Mouse (Mus musculus): ENCODE measurements at regions not wholly inside any gene's neighbourhood (a gene's known extent, or its start where the extent isn't known, plus 50 kb on each side); places are given as distances from the start of the nearest gene placed in this dataset.

DNA sequence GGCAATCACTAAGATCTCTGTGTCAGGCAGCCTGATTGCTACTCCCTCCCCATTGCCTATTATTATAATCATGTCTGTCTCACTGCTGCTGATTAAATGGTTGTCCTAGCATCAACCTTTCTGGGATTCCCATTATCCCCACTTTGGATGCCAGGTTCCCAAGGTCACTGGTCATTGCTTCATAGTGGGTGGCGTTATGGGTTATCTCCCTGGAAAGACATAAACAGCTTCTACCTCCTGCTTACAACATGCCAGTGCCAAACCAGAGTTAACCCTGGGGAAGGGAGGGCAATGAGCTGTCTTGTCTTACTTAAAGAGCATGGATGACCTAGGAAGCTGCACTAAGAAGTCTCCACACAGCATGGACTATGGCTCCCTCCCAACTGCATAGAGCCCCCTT, 136.9 kb downstream of the Uaca start:
- ATAC-seq (replicated peaks; ENCODE audit: low FRiP score, poor library complexity, severe bottlenecking), result no peak

DNA sequence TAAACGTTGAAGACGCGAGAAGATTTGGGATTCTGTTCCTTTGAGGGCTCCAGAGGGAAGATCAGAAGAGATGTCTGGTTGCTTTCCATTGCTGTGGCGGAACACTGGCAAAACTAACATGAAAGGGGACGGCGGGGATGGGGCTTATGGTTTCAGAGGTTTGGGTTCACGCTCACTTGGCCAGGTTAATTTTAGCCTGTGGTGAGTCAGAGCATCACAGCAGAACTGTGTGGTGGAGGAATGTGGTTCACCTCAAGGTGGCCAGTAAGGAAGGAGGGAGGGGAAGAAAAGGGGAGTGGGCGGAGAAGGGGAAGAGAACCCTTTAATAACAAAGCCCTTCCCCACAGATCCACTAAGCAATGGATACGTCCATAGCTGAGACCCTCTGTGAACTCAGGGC, 142.6 kb downstream of the Uaca start:
- ATAC-seq (replicated peaks; ENCODE audit: low FRiP score, poor library complexity, severe bottlenecking), result no peak

DNA sequence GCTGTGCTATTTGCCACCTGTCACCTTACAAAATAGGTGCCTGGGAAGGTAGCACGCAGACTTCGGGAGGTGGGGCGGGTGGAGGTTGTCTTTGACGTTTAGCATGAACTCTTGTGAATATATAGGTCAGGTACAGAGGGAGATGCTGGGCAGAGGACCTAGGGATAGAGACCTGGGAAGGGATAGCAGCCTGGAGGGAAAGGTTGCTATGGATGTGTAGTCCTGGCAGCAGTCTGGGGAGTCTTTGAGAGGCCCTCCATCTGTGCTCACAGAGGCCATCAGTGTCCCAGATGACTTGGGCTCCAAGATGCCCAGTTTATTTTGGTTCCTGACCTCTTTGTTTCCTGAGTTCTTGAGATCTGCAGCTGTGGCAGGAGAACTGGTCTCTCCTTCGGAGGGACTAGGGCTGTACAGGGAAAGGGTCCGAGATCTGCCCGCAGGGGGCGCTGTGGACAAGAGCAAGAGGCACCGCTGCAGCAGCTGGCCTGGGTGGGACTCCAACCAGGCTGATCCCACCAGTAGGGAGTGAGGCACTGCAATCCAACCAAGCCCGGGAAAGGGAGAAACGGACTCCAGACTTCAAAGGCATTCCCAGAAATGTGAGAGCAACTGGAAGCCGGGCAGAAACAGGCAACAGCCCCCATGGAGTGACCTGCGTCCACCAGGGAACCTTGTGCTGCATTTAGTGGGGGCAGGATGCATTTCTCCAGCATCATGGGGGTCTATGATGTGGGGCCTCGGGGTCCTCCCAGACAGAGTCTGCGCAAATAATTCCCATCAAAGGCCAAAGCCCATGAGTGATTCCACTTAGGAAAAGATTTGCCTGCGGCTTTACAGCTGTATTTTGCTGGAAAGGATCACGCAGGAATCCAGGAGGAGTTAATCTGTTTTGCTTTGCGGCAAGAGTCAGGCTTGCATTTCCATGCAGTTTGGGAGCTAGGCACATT, 145.8 kb downstream of the Uaca start:
- no peak for ATAC-seq (replicated peaks; ENCODE audit: low FRiP score, poor library complexity, severe bottlenecking)

DNA sequence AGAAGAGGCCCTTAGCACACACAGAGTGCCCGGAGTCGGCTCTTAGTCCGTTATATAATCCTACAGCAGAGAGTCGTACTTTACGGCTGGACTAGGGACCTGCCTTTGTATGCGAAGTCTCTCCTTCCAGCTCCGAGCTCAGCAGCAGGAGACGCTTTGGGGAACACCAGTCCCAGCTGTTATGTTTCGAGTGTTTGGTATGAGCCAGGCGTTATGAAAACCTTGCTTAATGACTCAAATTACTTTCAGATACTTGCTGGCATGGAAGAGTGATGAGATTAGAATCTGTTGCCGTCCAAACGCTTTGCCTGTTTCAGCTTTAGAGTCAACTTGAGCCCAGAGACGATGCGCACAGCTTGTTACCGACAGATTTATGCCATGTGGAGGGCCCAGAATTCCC, 153.0 kb downstream of the Uaca start:
- no peak for ATAC-seq (replicated peaks; ENCODE audit: low FRiP score, poor library complexity, severe bottlenecking)

DNA sequence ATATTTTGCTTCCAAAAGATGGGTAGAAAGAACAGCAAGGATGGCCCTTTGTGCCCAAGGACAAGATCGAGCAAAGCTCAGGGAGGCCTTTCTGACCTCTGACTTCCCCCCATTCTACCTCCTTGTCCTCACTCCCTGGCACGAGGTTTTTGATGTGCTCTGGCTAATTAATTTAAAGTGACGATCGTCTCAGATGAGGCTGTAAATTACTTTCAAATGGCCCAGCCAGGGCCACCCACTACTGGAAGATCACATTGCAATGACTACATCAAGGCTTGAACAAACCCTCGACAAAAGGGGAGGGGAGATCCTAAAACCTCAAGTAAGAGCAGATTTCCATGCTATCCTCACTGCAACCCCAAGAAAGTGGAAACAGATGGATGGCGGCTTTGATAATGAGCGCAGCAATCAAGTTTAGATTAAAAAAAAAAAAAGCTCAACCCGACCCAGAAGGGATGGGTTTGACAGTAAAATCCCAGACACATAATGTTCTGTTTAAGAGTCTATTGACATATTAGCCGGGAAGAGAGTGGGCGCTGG, 154.3 kb downstream of the Uaca start:
- ATAC-seq (replicated peaks; ENCODE audit: low FRiP score, poor library complexity, severe bottlenecking), result no peak

DNA sequence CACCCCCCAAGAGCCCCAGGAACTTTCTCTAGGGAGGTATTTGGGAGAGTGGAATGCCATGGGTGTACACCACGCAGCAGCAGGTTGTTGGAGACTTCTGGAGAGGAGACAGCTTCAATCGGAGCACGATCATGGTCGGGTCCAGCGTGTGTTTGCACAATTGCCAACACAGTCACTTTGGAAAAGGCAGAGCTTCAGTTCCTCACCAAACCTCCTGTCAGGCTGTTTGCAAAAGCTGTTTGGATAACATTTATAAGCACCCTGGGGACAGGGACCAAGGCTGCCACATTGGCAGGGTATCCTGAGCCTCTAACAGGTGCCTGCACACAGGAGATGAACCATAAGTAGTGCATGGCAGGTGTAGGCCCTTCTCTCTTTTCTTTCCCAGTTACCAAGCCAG, 155.8 kb downstream of the Uaca start:
- ATAC-seq (replicated peaks; ENCODE audit: low FRiP score, poor library complexity, severe bottlenecking), result no peak

DNA sequence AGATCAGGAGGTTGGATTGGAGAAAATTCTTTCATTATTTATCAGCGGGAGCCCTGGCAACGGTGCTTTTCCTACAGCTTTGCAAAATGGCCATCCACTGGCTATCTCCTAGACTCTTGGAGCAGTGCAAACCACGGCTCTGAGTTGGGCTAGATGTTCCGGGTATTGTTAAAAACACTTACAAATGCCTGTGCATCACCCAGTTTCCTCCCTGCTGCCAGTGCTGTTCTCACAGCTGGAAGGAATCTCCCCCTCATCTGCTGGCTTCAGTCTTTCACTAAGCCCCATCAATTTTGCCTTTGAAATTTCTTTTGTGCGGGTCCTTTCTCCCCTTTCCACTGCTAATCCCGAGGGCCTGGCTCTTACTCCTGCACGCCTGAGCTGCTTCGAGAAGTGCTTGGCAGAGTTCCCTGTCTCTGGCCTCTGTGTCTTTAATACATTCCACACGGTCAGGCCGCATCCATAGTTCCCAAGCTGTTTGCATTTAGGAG, 156.8 kb downstream of the Uaca start:
- no peak for ATAC-seq (replicated peaks; ENCODE audit: low FRiP score, poor library complexity, severe bottlenecking)

DNA sequence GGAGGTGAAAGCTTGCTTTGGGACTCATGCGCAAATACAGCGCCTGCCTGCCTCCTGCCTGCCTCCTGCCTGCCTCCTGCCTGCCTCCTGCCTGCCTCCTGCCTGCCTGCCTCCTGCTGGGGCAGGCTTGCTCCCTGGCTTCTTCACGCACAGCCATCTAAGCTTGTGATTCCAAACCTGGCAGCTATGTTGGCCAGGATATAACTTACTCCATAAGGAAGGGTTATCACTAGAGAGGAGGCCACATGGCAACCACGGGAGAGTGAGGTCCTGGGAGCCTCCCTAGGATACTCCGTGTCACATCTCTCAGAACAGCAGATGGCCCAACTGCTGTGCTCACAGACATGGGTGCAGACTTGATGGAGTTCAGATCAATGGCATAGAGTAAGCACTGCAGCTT, 163.1 kb downstream of the Uaca start:
- no peak for ATAC-seq (replicated peaks; ENCODE audit: low FRiP score, poor library complexity, severe bottlenecking)

DNA sequence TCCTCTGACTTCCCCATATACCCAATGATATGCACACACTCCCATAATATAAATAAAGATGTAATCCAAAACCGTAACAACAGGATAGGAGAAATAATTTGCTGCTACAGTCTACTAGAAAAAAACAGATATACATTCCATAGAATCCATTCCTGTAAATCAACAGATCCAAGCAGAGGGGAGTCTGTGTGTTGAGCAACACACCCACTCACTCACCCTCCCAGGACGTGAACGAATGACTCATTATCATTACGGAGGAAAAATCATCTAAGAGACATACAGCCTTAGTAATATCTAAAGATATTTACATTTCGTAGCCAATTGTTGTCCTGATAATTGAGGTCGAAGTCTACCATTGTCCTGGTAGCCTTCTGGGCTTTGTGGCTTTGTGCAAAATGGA, 165.2 kb downstream of the Uaca start:
- no peak for ATAC-seq (replicated peaks; ENCODE audit: low FRiP score, poor library complexity, severe bottlenecking)

DNA sequence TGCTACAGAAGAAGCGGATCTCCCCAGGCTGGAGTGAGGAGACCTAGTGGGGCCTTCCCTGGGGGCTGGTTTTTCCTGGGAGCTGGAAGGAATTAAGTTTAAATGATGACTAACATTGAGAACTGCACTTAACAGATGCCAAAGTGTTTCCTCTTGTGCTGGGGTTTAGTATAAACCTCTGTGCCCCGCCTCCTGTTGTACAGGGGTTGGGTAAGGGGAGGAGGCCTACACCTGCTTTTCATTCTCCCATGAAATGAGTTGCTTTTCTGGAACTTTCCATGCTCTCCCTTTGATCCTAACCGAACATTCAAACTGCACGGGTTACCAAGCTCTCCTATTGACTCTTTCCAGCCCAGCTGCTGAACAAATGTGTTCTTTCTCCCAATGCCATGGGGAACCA, 167.7 kb downstream of the Uaca start:
- no peak for ATAC-seq (replicated peaks; ENCODE audit: low FRiP score, poor library complexity, severe bottlenecking)

DNA sequence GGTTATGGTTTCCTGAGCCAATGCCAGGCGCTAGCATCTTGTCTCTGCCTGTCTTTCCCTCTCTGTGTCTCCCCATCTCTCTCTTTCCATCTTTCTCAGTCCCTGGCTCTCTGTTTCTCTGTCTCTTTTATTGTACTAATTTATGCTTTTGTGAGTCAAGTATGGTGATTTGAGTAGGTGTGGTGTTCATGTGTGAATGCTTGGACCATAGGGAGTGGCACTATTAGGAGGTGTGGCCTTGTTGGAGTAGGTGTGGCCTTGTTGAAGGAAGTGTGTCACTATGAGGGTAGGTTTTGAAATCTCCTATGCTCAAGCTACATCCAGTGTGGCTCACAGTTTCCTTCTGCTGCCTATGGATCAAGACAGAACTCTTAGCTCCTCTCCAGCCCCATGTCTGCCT, 171.3 kb downstream of the Uaca start:
- no peak for ATAC-seq (replicated peaks; ENCODE audit: low FRiP score, poor library complexity, severe bottlenecking)

DNA sequence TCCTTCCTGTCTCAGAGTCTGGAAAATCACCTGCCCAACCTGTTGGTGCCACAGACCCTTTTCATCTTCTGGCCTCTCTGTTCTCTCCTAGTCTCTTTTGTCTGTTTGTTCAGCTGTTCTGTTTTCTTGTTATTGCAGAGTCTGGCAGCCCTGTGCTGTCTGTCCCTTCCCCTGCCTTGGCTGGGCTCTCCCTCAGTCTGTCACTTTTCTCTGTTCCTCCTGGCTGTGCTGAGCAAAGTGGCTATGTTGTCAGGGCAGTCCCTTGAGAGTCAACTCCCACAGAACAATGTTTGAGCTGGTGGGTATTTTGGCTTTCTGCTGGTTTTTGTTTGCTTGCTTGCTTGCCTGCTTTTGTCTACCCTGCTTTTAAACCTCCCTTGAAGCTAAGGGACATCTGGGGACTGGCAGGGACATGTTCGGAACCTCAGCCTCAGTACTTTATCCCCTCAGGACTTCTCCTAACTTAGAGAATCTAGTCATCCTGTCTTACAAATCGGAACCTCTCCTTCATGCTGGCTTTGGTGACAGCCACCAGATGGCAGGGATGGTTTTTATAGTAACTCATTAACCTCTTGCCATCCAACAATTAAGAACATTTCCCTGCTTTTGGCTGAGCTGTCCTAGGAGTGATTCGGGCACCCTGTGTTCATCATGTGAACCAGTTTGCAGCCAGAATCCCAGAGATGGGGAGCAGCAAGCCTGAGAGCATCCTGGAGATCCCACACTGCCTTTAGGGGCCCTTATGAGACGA, 174.1 kb downstream of the Uaca start:
- ATAC-seq (replicated peaks; ENCODE audit: low FRiP score, poor library complexity, severe bottlenecking), result no peak

DNA sequence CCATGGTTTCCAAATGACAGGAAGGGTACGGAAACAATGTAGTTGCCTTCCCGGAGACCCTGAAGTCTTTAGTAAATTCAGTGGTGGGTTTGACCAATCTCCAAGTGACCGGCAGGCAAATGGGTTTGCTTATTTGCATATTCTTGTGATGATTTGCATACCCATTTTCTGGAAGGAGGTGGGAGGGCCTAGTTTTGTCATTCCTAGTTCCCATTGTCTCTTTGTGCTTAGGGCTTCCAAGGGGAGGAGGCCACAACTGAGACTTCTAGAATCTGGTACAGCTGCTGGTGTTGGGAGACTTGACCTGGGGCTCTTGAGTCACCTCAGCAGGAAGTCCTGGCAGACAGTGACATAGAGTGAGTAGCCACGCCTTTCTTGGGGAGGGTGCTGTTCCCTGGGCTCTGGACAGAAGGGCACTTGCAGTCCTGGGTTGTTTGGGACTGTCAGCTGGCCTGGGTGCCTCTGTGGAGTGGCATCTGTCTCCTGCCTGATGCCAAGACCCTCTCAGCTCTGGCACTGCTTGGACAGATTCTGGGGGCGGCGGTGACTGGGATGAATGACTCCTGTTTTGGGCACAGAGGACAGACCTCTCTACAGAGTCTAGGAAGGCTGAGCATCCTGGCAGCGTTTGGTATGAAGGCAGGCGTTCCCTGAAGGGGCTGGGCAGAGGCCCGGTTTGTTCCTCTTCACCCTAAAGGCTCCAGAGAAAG, 178.0 kb downstream of the Uaca start:
- no peak for ATAC-seq (replicated peaks; ENCODE audit: low FRiP score, poor library complexity, severe bottlenecking)

DNA sequence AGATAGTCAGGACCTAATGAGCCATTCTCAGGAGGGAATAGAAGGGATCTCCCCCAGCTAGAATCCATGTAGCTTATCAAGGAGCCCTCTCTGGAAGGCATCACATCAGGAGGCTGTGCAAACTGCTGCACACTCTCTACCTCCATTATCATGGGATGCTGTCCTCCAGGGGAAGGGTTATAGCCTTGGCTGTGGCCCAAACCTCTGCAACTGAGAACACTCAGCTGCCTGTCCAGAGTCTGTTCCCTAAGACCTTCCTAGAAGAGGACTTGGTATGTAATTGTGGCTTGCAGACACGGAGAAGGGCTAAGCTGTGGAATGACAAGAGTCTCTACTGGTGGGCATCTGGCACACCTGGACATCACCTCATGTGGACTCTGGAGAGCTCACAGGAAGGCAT, 180.2 kb downstream of the Uaca start:
- ATAC-seq (replicated peaks; ENCODE audit: low FRiP score, poor library complexity, severe bottlenecking), result no peak

DNA sequence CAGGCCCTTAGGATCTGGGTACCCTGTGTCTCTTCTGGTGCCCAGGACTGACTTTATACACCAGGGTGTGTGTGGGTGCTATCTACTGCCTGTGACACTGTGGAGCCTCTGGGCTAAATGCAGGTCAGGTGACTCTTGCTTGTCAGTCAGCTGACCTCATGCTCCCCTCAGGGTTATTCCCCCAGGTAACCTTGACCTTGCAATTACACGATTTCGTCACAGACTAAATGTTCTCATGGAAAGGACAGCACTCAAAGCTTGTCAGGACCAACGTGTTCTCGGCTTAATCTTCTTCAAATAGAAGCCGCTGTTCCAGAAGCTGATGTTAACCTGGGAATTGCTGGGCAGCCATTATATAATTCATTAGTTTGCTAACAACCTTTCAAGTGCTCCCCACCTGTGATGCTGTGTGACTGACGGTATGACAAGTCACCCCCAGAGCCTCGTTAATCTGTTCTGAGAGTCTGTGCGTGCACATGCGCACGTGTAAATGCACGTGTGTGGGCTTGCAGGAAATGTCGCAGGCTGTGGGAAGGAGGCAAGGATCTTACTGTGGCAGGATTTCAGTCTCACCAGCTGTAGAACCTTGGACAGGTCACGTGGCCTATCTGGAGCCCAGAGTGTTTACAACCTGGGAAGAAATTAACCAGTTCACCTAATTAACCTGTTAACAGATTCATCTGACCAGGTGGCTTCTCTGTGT, 188.2 kb downstream of the Uaca start:
- ATAC-seq (replicated peaks; ENCODE audit: low FRiP score, poor library complexity, severe bottlenecking), result no peak

DNA sequence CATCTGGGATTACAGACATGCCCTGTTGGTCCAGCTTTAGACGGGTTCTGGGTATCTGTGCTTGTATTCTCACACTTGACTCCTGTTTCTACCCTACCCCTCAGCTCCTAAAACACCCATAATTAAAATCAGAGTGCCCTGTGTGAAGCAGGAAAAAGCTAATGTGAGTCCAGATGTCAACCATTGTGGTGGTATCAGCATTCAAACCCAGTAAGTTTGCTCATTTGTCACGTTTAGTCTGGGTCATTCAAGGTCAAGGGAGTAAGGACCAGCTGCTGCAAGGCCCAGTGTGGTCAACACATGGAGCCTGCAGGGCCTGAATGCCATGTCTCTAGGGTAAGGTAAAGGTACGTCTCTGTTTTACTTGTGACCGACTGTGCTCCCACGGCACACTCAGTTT, 188.9 kb downstream of the Uaca start:
- ATAC-seq (replicated peaks; ENCODE audit: low FRiP score, poor library complexity, severe bottlenecking), result no peak

DNA sequence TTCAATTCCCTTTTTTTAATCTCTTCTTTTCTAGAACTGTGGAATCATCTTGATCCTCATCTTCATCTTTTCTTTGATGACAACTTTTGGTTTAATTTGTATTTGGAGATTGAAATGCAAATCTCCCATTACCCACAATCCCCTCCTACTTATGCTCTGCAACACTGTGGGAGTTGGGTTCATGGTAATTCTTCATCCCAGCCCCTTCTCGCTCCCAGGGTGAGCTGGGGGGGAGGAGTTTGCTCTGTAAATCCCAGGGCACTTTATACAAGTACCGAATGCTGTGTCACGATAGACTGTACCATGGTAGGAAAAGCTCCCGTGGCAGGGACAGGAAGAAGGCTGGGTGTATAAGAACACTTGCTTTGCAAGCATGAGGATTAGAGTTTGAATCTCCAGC, 193.8 kb downstream of the Uaca start:
- no peak for ATAC-seq (replicated peaks; ENCODE audit: low FRiP score, poor library complexity, severe bottlenecking)

DNA sequence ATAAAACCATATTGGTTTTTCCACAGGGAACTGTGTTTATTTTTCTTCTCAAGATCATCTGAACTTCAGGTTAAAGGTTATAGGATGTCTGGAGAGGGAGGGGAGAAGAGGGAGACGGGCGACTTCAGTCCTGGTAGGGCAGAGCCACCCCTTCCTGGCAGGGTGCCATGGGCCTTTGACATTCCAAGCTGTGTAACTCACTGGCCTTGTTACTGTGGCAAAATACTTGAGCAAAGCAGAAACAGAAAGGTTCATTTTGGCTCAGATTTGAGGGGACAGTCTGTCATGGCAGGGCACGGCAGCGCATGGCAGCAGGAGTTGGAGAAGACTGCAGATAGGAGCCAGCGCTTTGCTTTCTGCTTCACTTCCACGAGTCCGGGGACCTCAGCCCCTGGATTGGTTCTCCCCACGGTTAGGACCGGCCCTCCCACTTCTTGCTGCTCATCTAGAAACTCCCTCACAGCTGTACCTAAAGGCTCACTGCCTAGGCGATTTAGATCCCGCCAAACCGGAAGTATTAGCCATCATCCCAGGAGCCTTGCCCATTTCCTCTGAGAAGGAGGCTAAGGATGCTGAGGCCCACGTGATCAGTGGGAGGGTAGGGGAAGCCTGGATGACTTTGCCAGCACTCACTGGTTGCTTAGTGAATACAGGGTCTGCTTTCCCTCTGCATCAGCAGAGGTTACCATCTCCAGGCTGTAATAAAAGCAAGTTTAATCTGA, 195.5 kb downstream of the Uaca start:
- ATAC-seq (replicated peaks; ENCODE audit: low FRiP score, poor library complexity, severe bottlenecking), result no peak

DNA sequence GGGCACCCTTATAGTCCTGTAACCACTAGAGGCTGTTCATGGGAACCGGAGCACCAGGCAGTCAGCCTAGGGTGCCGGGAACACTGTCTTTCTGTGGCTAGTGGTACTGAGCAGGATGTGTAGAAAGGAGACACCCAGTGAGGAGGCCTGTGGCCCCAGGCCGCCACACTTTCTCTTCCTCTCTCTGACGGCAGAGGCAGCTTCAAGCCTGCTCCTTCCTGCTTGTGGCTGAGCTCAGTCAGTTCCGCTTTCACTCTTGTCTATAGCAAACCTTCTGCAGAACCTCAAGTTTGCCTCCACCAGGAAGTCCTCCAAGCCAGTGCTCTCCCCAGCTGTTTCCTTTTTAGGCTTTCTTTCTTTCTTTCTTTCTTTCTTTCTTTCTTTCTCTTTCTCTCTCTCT, 197.2 kb downstream of the Uaca start:
- ATAC-seq (replicated peaks; ENCODE audit: low FRiP score, poor library complexity, severe bottlenecking), result no peak

All from erythroid progenitor cell, adult 5-6 weeks (primary cell).